Mouse (Mus musculus): ENCODE results near the gene Cpne2. TPM values are rescaled to one million over a fixed set of nuclear protein-coding genes. Genes with fewer than 3 reads are reported as not detected.
A peak's percentile ranks its signal among the peaks of the same experiment; 100 is the strongest.

Cpne2 gene
- total and polyA plus RNA-seq, 3 experiments, result 12.7 to 118 (median 29.3) TPM

- Histone ChIP-seq H3K4me3 (replicated peaks in 1 of 3; ENCODE audit: low read depth in 2 of 3, low read length in 2 of 3, poor library complexity in 1 of 3) (no peak overlapping the region), H3K27ac (ENCODE audit: insufficient read depth, low read depth) (no peak overlapping the region), H3K4me2 (ENCODE audit: insufficient read depth, low read depth, poor library complexity, severe bottlenecking) (no peak overlapping the region), H3K36me3 (replicated peaks in 1 of 2; ENCODE audit: control insufficient read depth in 1 of 2, insufficient read depth in 1 of 2, low read length in 1 of 2) (peaks cover 71 to 95% of the 10 kb centered on the region in 2 experiments), H3K9me3 (replicated peaks; ENCODE audit: low read length) (no peaks in the 10 kb centered on the region), H3K27me3 (replicated peaks) (no peaks in the 10 kb centered on the region), H3K4me1 (ENCODE audit: control insufficient read depth in 1 of 2, insufficient read depth in 2 of 2) (peaks cover 17 to 45% of the 10 kb centered on the region in 2 experiments), H3K9ac (ENCODE audit: insufficient read depth, low read depth) (no peak overlapping the region), H3K79me2 (replicated peaks; ENCODE audit: control insufficient read depth, extremely low read depth, insufficient read depth, poor library complexity, severe bottlenecking) (no peaks in the 10 kb centered on the region)
- in situ Hi-C loops (cut with MboI; ENCODE audit: low pct_ligation_motif_present, low pct_unique_long_range_greater_than_20kb, low sequenced_read_pairs) (loop anchor here (5.0 kb wide), 1 partner anchor 153 kb away; no protein-coding TSS in a partner anchor), dilution Hi-C loops (cut with MboI; ENCODE audit: extremely low pct_ligation_motif_present, extremely low pct_unique_long_range_greater_than_20kb, low sequenced_read_pairs) (no loop called here)
- TF ChIP-seq ZMIZ1 (IDR thresholded peaks at IDR 0.05; ENCODE audit: low read depth, low read length) (no peak), EP300 (IDR thresholded peaks at IDR 0.05; ENCODE audit: low read length) (no peak), RAD21 (IDR thresholded peaks at IDR 0.05; ENCODE audit: low read depth, low read length) (no peak), GABPA (IDR thresholded peaks at IDR 0.05; ENCODE audit: insufficient replicate concordance, low read depth, low read length) (no peak), HCFC1 (IDR thresholded peaks at IDR 0.05; ENCODE audit: low read depth, low read length) (no peak), NRF1 (IDR thresholded peaks at IDR 0.05; ENCODE audit: low read depth, low read length) (no peak), SIN3A (IDR thresholded peaks at IDR 0.05; ENCODE audit: low read length) (no peak), PAX5 (IDR thresholded peaks at IDR 0.05; ENCODE audit: low read length) (no peak), MXI1 (IDR thresholded peaks at IDR 0.05; ENCODE audit: low read depth, low read length) (no peak), BHLHE40 (IDR thresholded peaks at IDR 0.05; ENCODE audit: low read depth, low read length) (no peak), ETS1 (conservative IDR thresholded peaks at IDR 0.05; ENCODE audit: low read depth, low read length) (no peak), ELF1 (IDR thresholded peaks at IDR 0.05; ENCODE audit: low read depth, low read length) (no peak), NELFE (IDR thresholded peaks at IDR 0.05; ENCODE audit: low read depth, low read length) (no peak), CHD2 (IDR thresholded peaks at IDR 0.05; ENCODE audit: low read length) (no peak), MAFK (IDR thresholded peaks at IDR 0.05; ENCODE audit: insufficient replicate concordance, low read length) (no peak), MAX (IDR thresholded peaks at IDR 0.05; ENCODE audit: low read length) (no peak), TBP (conservative IDR thresholded peaks at IDR 0.05; ENCODE audit: low read depth, low read length) (no peak), KAT2A (IDR thresholded peaks at IDR 0.05; ENCODE audit: insufficient replicate concordance, low read length) (no peak), CHD1 (IDR thresholded peaks at IDR 0.05; ENCODE audit: low read depth, low read length) (no peak)
- DNase-seq (ENCODE audit: extremely low read depth), result no peak
These were observed 42.8 kb upstream of the Cpne2 start for GRCm38 (mm10) chr8:94489809-94490483.

DNA sequence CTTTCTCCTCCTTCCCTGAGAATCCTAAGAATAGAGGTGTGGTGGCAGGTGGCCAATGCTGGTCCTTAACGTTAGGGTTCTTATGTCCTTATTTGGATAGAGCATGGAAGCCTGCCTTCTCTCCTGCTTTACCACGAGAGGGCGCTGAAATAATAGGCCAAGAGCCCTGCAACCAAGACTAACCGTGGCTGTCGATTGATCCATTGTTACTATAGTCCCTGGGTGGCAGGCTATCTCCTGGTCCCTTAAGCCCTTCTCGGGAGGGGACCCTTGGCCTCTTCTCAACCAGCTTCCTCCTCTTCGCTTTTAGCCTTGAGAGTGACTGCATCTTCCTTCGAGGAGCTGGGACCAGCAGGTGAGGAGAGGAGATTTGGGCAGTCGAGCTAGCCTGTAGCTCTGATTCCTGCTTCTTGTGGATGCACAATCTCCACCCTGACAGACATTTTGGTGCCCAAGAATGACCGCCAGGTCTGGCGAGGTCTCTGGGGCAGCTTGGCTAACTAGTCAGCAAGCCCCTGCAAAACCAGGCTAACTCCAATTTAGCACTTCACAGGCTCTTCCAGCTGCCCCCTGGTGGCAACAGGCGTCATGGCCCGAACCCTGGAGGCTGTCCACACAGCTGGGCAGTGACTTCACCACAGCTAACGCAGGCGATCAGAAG, 40.6 kb upstream of the Cpne2 start:
- H3K27ac ChIP-seq (ENCODE audit: insufficient read depth, low read depth), result peak overlapping the region; percentile 21
- peaks cover 68 to 93% of the 10 kb centered on the region in 2 experiments for H3K36me3 ChIP-seq (replicated peaks in 1 of 2; ENCODE audit: control insufficient read depth in 1 of 2, insufficient read depth in 1 of 2, low read length in 1 of 2)
- H3K9ac ChIP-seq (ENCODE audit: insufficient read depth, low read depth), result no peak overlapping the region
- in situ Hi-C loops (cut with MboI; ENCODE audit: low pct_ligation_motif_present, low pct_unique_long_range_greater_than_20kb, low sequenced_read_pairs) (loop anchor here (5.0 kb wide), 1 partner anchor 155 kb away; no protein-coding TSS in a partner anchor), dilution Hi-C loops (cut with MboI; ENCODE audit: extremely low pct_ligation_motif_present, extremely low pct_unique_long_range_greater_than_20kb, low sequenced_read_pairs) (no loop called here)
- no peaks in the 10 kb centered on the region for H3K27me3 ChIP-seq (replicated peaks)
- no peaks in the 10 kb centered on the region for H3K79me2 ChIP-seq (replicated peaks; ENCODE audit: control insufficient read depth, extremely low read depth, insufficient read depth, poor library complexity, severe bottlenecking)
- DNase-seq (ENCODE audit: extremely low read depth), result peak; percentile 76
- peak overlapping the region; percentile 74; the same call in 1 of the 2 replicates for H3K4me2 ChIP-seq (ENCODE audit: insufficient read depth, low read depth, poor library complexity, severe bottlenecking)
- no peak overlapping the region for H3K4me3 ChIP-seq (replicated peaks in 1 of 3; ENCODE audit: low read depth in 2 of 3, low read length in 2 of 3, poor library complexity in 1 of 3)
- no peaks in the 10 kb centered on the region for H3K9me3 ChIP-seq (replicated peaks; ENCODE audit: low read length)
- peaks cover 14 to 53% of the 10 kb centered on the region in 2 experiments for H3K4me1 ChIP-seq (ENCODE audit: control insufficient read depth in 1 of 2, insufficient read depth in 2 of 2)
- TF ChIP-seq MEF2A (IDR thresholded peaks at IDR 0.05; ENCODE audit: borderline replicate concordance, low read depth, low read length) (0 out of 2 replicates have a peak, but pooled peaks have one; percentile 24), TCF12 (IDR thresholded peaks at IDR 0.05; ENCODE audit: low read depth, low read length) (peak; percentile 9; the same call in 1 of the 2 replicates), RCOR1 (conservative IDR thresholded peaks at IDR 0.05; ENCODE audit: low read depth, low read length) (no peak), USF2 (conservative IDR thresholded peaks at IDR 0.05; ENCODE audit: low read depth, low read length) (no peak), ETS1 (conservative IDR thresholded peaks at IDR 0.05; ENCODE audit: low read depth, low read length) (no peak), CTCF (conservative IDR thresholded peaks at IDR 0.05 in 1 of 2, IDR thresholded peaks at IDR 0.05 in 1 of 2; ENCODE audit: low read depth in 2 of 2, low read length in 2 of 2) (peak in 1 of 2 experiments; percentile 84; a peak in 3 of 4 replicates), ZNF384 (IDR thresholded peaks at IDR 0.05; ENCODE audit: low read depth, low read length) (no peak), GABPA (IDR thresholded peaks at IDR 0.05; ENCODE audit: insufficient replicate concordance, low read depth, low read length) (no peak), NELFE (IDR thresholded peaks at IDR 0.05; ENCODE audit: low read depth, low read length) (0 out of 2 replicates have a peak, but pooled peaks have one; percentile 16), JUND (conservative IDR thresholded peaks at IDR 0.05; ENCODE audit: low read depth, low read length) (no peak), MAFK (IDR thresholded peaks at IDR 0.05; ENCODE audit: insufficient replicate concordance, low read length) (no peak), CHD2 (IDR thresholded peaks at IDR 0.05; ENCODE audit: low read length) (0 out of 2 replicates have a peak, but pooled peaks have one; percentile 22), KAT2A (IDR thresholded peaks at IDR 0.05; ENCODE audit: insufficient replicate concordance, low read length) (no peak), RAD21 (IDR thresholded peaks at IDR 0.05; ENCODE audit: low read depth, low read length) (peak; percentile 74), IRF4 (IDR thresholded peaks at IDR 0.05; ENCODE audit: low read depth, low read length) (peak; percentile 19; the same call in 1 of the 2 replicates), ZKSCAN1 (IDR thresholded peaks at IDR 0.05; ENCODE audit: borderline replicate concordance, low read depth, low read length) (no peak), MAZ (IDR thresholded peaks at IDR 0.05; ENCODE audit: low read depth, low read length) (no peak)
